Mouse (Mus musculus): ENCODE data around the gene Gabarapl2.

DNA sequence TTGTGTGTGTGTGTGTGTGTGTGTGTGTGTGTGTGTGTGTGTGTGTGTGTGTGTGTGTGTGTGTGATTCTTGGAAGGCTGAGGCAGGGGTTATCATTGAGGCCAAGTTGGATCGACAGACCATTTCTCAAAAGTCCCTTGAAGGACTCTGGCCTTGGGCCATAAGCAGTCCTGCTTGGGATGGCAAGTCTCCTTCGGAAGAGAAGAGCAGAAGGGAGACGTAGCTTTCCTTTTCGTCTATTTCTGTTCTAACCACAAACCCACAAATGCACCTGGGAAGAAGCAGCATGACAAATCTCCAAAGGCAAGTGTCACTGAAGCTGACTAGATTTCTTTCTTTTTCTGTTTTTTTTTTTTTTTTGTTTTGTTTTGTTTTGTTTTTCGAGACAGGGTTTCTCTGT lies 15.4 kb downstream of the Gabarapl2 start:
- no peak for TF ChIP-seq CTCF (IDR thresholded peaks at IDR 0.05; ENCODE audit: extremely low read depth, insufficient read depth, low read length)
- no peak for TF ChIP-seq POLR2A (IDR thresholded peaks at IDR 0.05; ENCODE audit: extremely low read depth, insufficient read depth, low read length)

Measured in cortical plate, adult 2 months (tissue).